Mouse (Mus musculus) heart, postnatal 4 days (tissue): ENCODE measurements around the gene Fam136a. TPM values are rescaled to one million over a fixed set of nuclear protein-coding genes. Genes with fewer than 3 reads are reported as not detected.
A peak's percentile ranks its signal among the peaks of the same experiment; 100 is the strongest.
"Not testable (repeated sequence)": the region's sequence is repeated elsewhere in the genome, so short reads cannot be mapped to it uniquely, and the experiment has no call there.

ENCODE experiments used
- DNase-seq: peaks from one replicate; pipeline ENCODE4 v3.0.0; 2021
- total RNA-seq, 2 experiments: library from RNA; stranded (reverse); gene quantifications; 2 replicates each; pipeline ENCODE4 v1.2.3; 2021

The Fam136a gene
- total RNA-seq, 2 experiments from 2014 or later = 26.8 to 28.7 TPM

DNA sequence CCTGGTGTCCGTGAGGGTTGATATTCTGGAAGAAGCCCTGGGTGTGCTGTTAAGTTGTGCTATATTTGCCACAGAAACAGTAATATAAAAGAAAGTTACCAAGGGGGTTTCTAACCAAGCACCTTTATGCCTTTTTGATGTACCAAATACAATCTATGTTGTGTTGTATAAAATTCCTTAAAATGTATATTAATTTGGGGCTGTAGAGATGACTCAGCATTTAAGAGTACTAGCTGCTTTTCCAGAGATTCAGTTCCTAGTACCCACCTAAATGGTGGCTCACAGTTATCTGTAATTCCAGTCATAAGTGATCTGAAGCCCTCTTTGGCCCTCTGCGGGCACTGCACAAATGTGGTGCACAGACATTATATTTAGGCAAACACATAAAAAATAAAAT is 1.4 kb downstream of the Fam136a start:
- no peak for DNase-seq

- DNase-seq = no peak
Observed at GRCm38 (mm10) chr6:86368479-86368878, 3.0 kb downstream of the Fam136a start.

- peak; percentile 22 for DNase-seq
Observed at GRCm38 (mm10) chr6:86370093-86370713, 4.8 kb downstream of the Fam136a start.

GRCm38 (mm10) chr6:86370764-86371339 is 5.4 kb downstream of the Fam136a start, which contains the start of gene Snrpg:
Snrpg (plus strand) TSS chr6:86371304.
- DNase-seq = peak; percentile 11

- peak; percentile 96 for DNase-seq
Observed at GRCm38 (mm10) chr6:86371340-86371911, 6.0 kb downstream of the Fam136a start.

DNA sequence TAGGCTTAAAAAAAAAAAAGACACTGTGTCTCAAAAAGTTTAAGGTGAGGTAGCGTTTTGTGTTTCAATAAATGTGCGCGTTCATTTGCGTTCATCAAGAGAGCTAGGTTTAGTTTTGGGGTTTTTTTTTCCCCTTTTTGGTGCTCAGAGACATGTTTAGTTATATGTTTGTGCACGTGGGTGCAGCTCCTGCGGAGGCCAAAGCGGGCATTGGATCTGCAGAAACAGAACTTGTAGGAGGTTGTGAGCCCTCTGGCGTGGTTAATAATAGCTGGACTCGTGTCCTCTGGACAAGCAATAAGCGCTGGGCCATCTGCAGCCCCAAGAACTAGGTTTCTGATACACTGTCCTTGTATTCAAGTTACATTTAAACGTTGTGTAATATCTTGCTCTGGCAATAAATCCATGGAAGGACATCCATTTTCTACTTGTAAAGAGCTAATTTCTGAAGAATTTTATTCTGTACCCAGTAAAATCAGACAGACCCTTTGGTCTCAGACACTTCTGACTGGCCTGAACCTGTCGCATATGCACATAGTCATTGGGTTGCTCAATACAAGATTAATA is 6.6 kb downstream of the Fam136a start:
- no peak for DNase-seq

- no peak for DNase-seq
Observed at GRCm38 (mm10) chr6:86373556-86373955, 8.1 kb downstream of the Fam136a start.

GRCm38 (mm10) chr6:86378341-86378740 is 12.9 kb downstream of the Fam136a start:
- DNase-seq = no peak

GRCm38 (mm10) chr6:86380112-86380511 is 14.7 kb downstream of the Fam136a start:
- DNase-seq = not testable (repeated sequence)

- no peak for DNase-seq
Observed at GRCm38 (mm10) chr6:86382551-86382950, 17.1 kb downstream of the Fam136a start.

GRCm38 (mm10) chr6:86383370-86383769 is 17.9 kb downstream of the Fam136a start:
- DNase-seq = no peak

DNA sequence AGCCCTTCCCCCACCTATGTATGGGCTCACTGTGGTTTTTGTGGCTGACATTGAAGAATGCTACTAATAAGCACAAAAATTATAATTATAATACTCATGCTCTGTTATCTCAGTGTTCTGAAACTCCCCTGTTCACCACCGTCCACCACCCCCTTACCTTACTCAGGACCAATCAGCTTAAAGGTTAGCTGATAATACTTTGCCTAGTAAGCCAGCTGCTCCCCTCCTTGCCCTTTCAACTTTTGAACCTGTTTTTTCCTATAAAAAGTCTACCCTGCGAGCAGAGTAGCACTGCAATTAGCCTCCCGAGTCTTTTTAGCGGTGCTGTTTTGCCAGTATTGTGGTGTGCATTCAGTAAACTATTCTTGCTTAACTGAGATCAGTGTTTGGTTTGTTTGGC is 19.2 kb downstream of the Fam136a start:
- no peak for DNase-seq

DNA sequence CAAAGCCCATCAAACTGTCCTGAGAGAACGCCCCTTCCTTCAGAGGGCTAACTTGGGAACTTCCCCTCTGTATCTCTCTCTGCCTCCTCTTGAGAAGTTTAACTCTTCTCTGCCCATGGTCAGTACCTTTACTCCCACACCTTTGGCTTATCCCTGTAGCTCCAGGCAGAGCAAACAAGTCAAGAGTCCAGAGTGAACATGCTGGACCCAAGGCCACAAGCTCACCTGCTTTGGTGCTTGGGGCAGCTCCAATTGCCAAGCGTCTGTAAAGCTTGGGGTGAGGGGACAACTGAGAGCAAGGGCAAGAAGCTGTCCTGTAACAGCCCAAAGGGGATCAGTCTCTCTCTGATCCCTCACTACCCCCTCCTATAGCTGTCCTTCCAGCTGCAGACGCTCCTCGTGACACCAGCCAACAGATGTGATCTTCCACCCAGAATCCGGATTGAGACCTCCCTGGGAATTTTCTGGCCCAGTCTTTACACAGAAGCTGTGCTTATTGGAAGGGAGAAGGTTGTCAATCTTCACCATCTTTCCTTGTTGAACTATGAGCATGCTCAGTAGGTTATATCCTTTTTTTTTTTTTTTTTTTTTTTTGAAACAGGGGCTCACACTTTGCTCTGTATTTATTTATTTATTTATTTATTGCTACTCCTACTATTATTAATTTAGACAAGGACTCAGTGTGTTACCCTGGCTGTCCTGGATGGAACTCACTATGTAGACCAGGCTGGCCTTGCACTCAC is 20.1 kb downstream of the Fam136a start:
- DNase-seq = no peak

DNA sequence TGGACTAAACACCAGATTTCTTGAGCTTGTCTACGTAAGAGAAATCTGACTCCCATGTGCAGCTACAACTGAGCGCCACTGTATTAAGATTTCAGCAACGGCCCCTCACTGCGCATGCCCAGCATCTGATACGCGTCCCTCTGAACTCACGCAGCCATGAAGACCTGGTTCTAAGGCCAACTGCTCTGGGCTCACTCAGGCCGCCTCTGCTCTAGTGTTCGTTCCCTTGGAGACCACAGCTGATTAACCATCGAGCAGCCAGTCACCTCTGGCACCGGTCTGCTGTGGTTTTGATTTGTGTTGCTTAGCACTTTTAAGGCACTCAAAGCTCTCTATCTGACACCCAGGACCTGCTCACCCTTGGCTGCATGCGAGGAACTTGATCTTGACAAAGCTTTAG is 21.9 kb downstream of the Fam136a start:
- DNase-seq = no peak

- DNase-seq = no peak
Observed at GRCm38 (mm10) chr6:86388461-86388860, 23.0 kb downstream of the Fam136a start.

DNA sequence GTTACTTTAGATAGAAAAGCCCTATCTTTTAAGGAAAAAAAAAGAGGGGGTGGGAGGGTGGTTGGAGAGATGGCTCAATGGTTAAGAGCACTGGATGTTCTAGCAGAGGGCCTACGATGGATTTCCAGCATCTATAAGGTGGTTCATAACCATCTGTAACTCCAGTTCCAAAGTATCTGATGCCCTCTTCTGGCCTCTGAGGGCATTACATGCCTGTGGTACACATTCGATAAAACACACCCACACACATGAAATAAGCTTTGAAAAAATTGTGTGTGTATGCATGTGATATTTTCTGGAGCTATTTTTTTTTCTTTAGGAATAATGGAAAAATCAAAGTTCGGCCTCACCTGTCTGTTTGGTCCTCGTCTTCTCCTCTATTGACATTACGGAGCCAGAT is 25.9 kb downstream of the Fam136a start:
- DNase-seq = no peak

- DNase-seq = no peak
Observed at GRCm38 (mm10) chr6:86393187-86393586, 27.7 kb downstream of the Fam136a start.

DNA sequence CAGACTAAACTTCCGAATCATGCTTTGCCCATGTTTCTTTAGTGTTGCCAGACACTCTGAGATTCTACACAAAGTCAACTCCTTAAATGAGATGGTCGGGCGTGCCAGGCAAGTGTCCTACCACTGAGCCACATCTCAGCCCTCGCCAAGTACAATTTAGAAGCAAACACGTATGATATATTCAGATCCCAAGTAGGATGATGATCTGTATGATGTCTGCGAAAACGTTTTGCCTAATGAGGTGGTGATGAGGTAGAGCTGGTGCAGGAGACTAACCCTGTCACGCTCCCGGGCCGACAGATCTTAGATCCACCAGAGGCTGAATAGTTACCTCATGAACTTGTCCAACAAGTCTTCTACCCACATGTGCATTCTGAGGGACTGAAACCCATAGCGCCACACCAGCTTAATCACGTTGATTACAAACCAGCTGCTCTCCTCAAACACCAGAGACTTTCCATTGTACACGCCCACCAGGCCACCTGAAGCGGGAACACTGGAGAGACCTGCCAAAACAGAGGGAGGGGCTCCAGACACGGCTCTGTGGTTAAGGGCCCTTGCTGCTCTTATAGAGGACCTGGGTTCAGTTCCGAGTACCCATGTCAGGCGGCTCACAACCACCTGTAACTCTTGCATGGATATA is 28.8 kb downstream of the Fam136a start:
- DNase-seq = no peak

DNA sequence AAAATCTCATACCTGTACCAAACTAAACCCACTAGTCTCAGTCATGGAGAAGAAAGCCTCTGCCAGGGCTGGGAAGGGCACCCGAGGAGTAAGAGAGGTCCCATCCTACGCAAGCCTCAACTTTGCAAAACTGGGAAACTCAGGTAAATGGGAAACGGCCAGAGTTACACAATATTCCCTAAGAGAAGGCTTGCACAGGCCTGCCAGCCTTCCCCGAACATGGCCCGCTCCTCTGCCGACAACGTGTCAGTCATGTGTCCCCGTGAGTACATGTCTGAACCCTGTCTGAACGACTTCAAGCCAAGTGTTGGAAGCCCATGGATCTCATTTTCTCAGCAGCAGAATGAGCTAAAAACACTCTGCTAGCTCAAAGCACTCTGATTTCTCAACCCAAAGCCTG is 29.6 kb downstream of the Fam136a start:
- no peak for DNase-seq

DNA sequence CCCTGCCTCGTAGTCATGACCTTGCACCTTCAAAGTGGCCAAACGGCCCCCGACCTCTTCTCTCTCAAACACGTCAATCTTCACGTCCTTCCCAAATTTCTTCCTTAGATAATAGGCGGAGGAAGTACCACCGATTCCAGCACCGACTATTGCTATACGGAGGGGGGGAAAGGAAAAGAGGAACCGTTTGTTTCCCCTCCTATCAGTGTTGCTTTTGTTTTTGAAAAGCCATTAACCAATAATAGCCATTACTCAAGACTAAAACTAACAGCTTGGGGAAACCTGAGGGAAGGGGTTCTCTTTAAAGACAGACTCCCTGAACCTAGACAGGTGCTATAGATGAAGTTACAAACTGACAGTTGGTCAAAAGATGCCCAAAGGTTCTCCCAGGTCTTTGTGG is 30.5 kb downstream of the Fam136a start:
- DNase-seq = no peak

GRCm38 (mm10) chr6:86396581-86397256 is 31.3 kb downstream of the Fam136a start, which contains the start of gene Pcyox1:
Pcyox1 (minus strand) TSS chr6:86397154.
- DNase-seq = peak; percentile 91
